Mouse (Mus musculus): ENCODE data around the gene Gm20388. TPM values are rescaled to one million over a fixed set of nuclear protein-coding genes. Genes with fewer than 3 reads are reported as not detected.

The Gm20388 gene
- polyA plus RNA-seq, 1 experiment from 2014 or later = not detected

- H3K36me3 ChIP-seq (ENCODE audit: control insufficient read depth, insufficient read depth, low read length) = no peaks in the 10 kb centered on the region
- no peak overlapping the region for H3K4me2 ChIP-seq (ENCODE audit: low read depth, severe bottlenecking)
- H3K9ac ChIP-seq (ENCODE audit: low read length) = no peak overlapping the region
- WGBS = 31% methylated on average over 3 of the region's 3 CpGs
- peaks cover 84% of the 10 kb centered on the region for H3K4me1 ChIP-seq (ENCODE audit: control insufficient read depth, insufficient read depth, low read length)
- no peak for DNase-seq (ENCODE audit: low spot score)
- H3K27ac ChIP-seq (replicated peaks; ENCODE audit: low read depth, low read length) = no peak overlapping the region
- H3K27me3 ChIP-seq (ENCODE audit: control insufficient read depth, insufficient read depth, low read length) = no peaks in the 10 kb centered on the region
- H3K9me3 ChIP-seq (ENCODE audit: control insufficient read depth, low read length) = no peaks in the 10 kb centered on the region
- H3K4me3 ChIP-seq (ENCODE audit: low read depth, low read length) = no peak overlapping the region
- ATAC-seq (ENCODE audit: insufficient number of reproducible peaks, low FRiP score, low TSS enrichment, low read depth) = no peak
These were observed 468.4 kb downstream of the Gm20388 start for GRCm38 (mm10) chr8:120379015-120379414.

GRCm38 (mm10) chr8:120381865-120382264 is 471.2 kb downstream of the Gm20388 start:
- 0 out of 2 replicates have a peak overlapping the region, but pooled peaks have one; percentile 39 for H3K27ac ChIP-seq (replicated peaks; ENCODE audit: low read depth, low read length)

GRCm38 (mm10) chr8:120382436-120383203 is 472.0 kb downstream of the Gm20388 start:
- Histone ChIP-seq H3K4me2 (ENCODE audit: low read depth, severe bottlenecking) (no peak overlapping the region), H3K4me3 (ENCODE audit: low read depth, low read length) (no peak overlapping the region), H3K27ac (replicated peaks; ENCODE audit: low read depth, low read length) (no peak overlapping the region), H3K9me3 (ENCODE audit: control insufficient read depth, low read length) (no peaks in the 10 kb centered on the region), H3K9ac (ENCODE audit: low read length) (no peak overlapping the region), H3K27me3 (ENCODE audit: control insufficient read depth, insufficient read depth, low read length) (no peaks in the 10 kb centered on the region), H3K36me3 (ENCODE audit: control insufficient read depth, insufficient read depth, low read length) (no peaks in the 10 kb centered on the region), H3K4me1 (ENCODE audit: control insufficient read depth, insufficient read depth, low read length) (peaks cover 59% of the 10 kb centered on the region)
- ATAC-seq (ENCODE audit: insufficient number of reproducible peaks, low FRiP score, low TSS enrichment, low read depth) (no peak), DNase-seq (ENCODE audit: low spot score) (no peak)
- WGBS = 70% methylated on average over 16 of the region's 19 CpGs

More at GRCm38 (mm10) chr8:120381865-120382264, 471.2 kb downstream of the Gm20388 start:
- no peak overlapping the region for H3K9ac ChIP-seq (ENCODE audit: low read length)
- no peaks in the 10 kb centered on the region for H3K27me3 ChIP-seq (ENCODE audit: control insufficient read depth, insufficient read depth, low read length)
- no peaks in the 10 kb centered on the region for H3K9me3 ChIP-seq (ENCODE audit: control insufficient read depth, low read length)
- H3K4me1 ChIP-seq (ENCODE audit: control insufficient read depth, insufficient read depth, low read length) = peaks cover 63% of the 10 kb centered on the region
- no peak overlapping the region; the same call in 1 of the 2 replicates for H3K4me2 ChIP-seq (ENCODE audit: low read depth, severe bottlenecking)
- H3K4me3 ChIP-seq (ENCODE audit: low read depth, low read length) = no peak overlapping the region
- DNase-seq (ENCODE audit: low spot score) (no peak), ATAC-seq (ENCODE audit: insufficient number of reproducible peaks, low FRiP score, low TSS enrichment, low read depth) (no peak)
- WGBS = 30% methylated on average over 4 of the region's 4 CpGs
- no peaks in the 10 kb centered on the region for H3K36me3 ChIP-seq (ENCODE audit: control insufficient read depth, insufficient read depth, low read length)

GRCm38 (mm10) chr8:120383204-120383560 is 472.5 kb downstream of the Gm20388 start:
- no peak for ATAC-seq (ENCODE audit: insufficient number of reproducible peaks, low FRiP score, low TSS enrichment, low read depth)
- Histone ChIP-seq H3K4me2 (ENCODE audit: low read depth, severe bottlenecking) (no peak overlapping the region), H3K9ac (ENCODE audit: low read length) (no peak overlapping the region)

GRCm38 (mm10) chr8:120383713-120384112 is 473.1 kb downstream of the Gm20388 start:
- ATAC-seq (ENCODE audit: insufficient number of reproducible peaks, low FRiP score, low TSS enrichment, low read depth) (no peak), DNase-seq (ENCODE audit: low spot score) (no peak)
- H3K9me3 ChIP-seq (ENCODE audit: control insufficient read depth, low read length) = no peaks in the 10 kb centered on the region
- H3K27ac ChIP-seq (replicated peaks; ENCODE audit: low read depth, low read length) = no peak overlapping the region
- H3K4me2 ChIP-seq (ENCODE audit: low read depth, severe bottlenecking) = no peak overlapping the region
- 28% methylated on average over 6 of the region's 6 CpGs for WGBS
- peaks cover 48% of the 10 kb centered on the region for H3K4me1 ChIP-seq (ENCODE audit: control insufficient read depth, insufficient read depth, low read length)
- H3K9ac ChIP-seq (ENCODE audit: low read length) = no peak overlapping the region
- no peak overlapping the region for H3K4me3 ChIP-seq (ENCODE audit: low read depth, low read length)
- H3K27me3 ChIP-seq (ENCODE audit: control insufficient read depth, insufficient read depth, low read length) = no peaks in the 10 kb centered on the region
- H3K36me3 ChIP-seq (ENCODE audit: control insufficient read depth, insufficient read depth, low read length) = no peaks in the 10 kb centered on the region

More at GRCm38 (mm10) chr8:120383204-120383560, 472.5 kb downstream of the Gm20388 start:
- Histone ChIP-seq H3K27me3 (ENCODE audit: control insufficient read depth, insufficient read depth, low read length) (no peaks in the 10 kb centered on the region), H3K36me3 (ENCODE audit: control insufficient read depth, insufficient read depth, low read length) (no peaks in the 10 kb centered on the region), H3K4me3 (ENCODE audit: low read depth, low read length) (no peak overlapping the region), H3K27ac (replicated peaks; ENCODE audit: low read depth, low read length) (no peak overlapping the region), H3K9me3 (ENCODE audit: control insufficient read depth, low read length) (no peaks in the 10 kb centered on the region), H3K4me1 (ENCODE audit: control insufficient read depth, insufficient read depth, low read length) (peaks cover 53% of the 10 kb centered on the region)
- DNase-seq (ENCODE audit: low spot score) = no peak
- 68% methylated on average over 6 of the region's 6 CpGs for WGBS

GRCm38 (mm10) chr8:120384745-120385144 is 474.1 kb downstream of the Gm20388 start:
- DNase-seq (ENCODE audit: low spot score) = no peak
- Histone ChIP-seq H3K9ac (ENCODE audit: low read length) (no peak overlapping the region), H3K36me3 (ENCODE audit: control insufficient read depth, insufficient read depth, low read length) (no peaks in the 10 kb centered on the region), H3K27me3 (ENCODE audit: control insufficient read depth, insufficient read depth, low read length) (no peaks in the 10 kb centered on the region), H3K4me2 (ENCODE audit: low read depth, severe bottlenecking) (no peak overlapping the region), H3K4me3 (ENCODE audit: low read depth, low read length) (no peak overlapping the region), H3K27ac (replicated peaks; ENCODE audit: low read depth, low read length) (no peak overlapping the region), H3K9me3 (ENCODE audit: control insufficient read depth, low read length) (no peaks in the 10 kb centered on the region), H3K4me1 (ENCODE audit: control insufficient read depth, insufficient read depth, low read length) (peaks cover 42% of the 10 kb centered on the region)
- ATAC-seq (ENCODE audit: insufficient number of reproducible peaks, low FRiP score, low TSS enrichment, low read depth) = no peak

GRCm38 (mm10) chr8:120388246-120388645 is 477.6 kb downstream of the Gm20388 start:
- Histone ChIP-seq H3K4me2 (ENCODE audit: low read depth, severe bottlenecking) (no peak overlapping the region), H3K9ac (ENCODE audit: low read length) (no peak overlapping the region), H3K4me1 (ENCODE audit: control insufficient read depth, insufficient read depth, low read length) (peaks cover 33% of the 10 kb centered on the region), H3K27ac (replicated peaks; ENCODE audit: low read depth, low read length) (no peak overlapping the region), H3K27me3 (ENCODE audit: control insufficient read depth, insufficient read depth, low read length) (no peaks in the 10 kb centered on the region), H3K4me3 (ENCODE audit: low read depth, low read length) (no peak overlapping the region), H3K36me3 (ENCODE audit: control insufficient read depth, insufficient read depth, low read length) (no peaks in the 10 kb centered on the region), H3K9me3 (ENCODE audit: control insufficient read depth, low read length) (no peaks in the 10 kb centered on the region)
- no peak for DNase-seq (ENCODE audit: low spot score)
- 88% methylated on average over 6 of the region's 6 CpGs for WGBS
- no peak for ATAC-seq (ENCODE audit: insufficient number of reproducible peaks, low FRiP score, low TSS enrichment, low read depth)

- WGBS = 91% methylated on average over 7 of the region's 7 CpGs
- no peak for DNase-seq (ENCODE audit: low spot score)
- Histone ChIP-seq H3K27me3 (ENCODE audit: control insufficient read depth, insufficient read depth, low read length) (no peaks in the 10 kb centered on the region), H3K36me3 (ENCODE audit: control insufficient read depth, insufficient read depth, low read length) (no peaks in the 10 kb centered on the region), H3K4me1 (ENCODE audit: control insufficient read depth, insufficient read depth, low read length) (peaks cover 26% of the 10 kb centered on the region), H3K9ac (ENCODE audit: low read length) (no peak overlapping the region), H3K4me2 (ENCODE audit: low read depth, severe bottlenecking) (no peak overlapping the region), H3K9me3 (ENCODE audit: control insufficient read depth, low read length) (no peaks in the 10 kb centered on the region), H3K4me3 (ENCODE audit: low read depth, low read length) (no peak overlapping the region), H3K27ac (replicated peaks; ENCODE audit: low read depth, low read length) (no peak overlapping the region)
- no peak for ATAC-seq (ENCODE audit: insufficient number of reproducible peaks, low FRiP score, low TSS enrichment, low read depth)
These were observed 480.0 kb downstream of the Gm20388 start for GRCm38 (mm10) chr8:120390598-120390997.
